Mouse (Mus musculus) cerebellum, postnatal 36 days (tissue): ENCODE measurements around the gene Ranbp9.
"Not testable (repeated sequence)": the region's sequence is repeated elsewhere in the genome, so short reads cannot be mapped to it uniquely, and the experiment has no call there.

Experiments used
- DNase-seq, 2 experiments: peaks; one replicate each; pipeline ENCODE4 v3.0.0; 2021 to 2022; ENCODE audit warnings: mixed read lengths in 2 of 2

Ranbp9 gene

DNA sequence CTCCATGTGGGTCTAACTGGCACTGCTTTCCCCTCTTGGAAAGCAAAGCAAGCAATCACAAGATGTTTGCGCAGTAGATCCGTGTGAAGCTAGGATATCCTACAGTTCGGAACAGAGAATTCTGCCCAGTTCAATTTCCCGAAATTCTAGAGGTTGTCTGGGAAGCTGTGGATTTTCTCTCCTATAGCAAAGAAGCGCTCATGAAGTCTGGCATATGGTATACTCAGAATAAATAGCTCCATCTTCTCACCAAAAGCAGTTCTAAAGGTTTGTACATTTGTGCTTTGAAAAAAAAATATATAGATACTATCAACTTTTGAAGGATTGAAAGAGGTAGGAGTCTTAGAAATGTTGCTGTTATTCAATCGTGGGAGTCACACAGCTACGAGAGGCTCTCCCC is 14.6 kb upstream of the Ranbp9 start:
- DNase-seq = no peak

DNA sequence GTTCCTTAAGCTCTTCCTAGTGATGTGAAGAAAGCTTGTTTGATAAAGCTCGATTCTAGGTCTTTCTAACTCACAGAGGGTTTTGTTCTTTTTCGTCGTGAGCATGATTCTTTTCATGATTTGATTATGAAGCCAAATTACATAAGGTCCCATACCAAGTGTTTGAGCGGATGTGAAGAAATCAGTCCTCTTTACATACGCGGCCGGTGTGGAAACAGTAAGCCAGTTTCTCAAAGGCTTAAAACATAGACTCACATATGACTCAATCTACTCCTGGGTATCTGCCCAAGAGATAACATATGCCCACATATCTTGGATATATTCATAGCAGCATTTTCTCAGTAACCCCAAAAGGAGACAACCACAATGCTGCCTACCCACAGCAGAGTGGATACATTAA is 12.6 kb upstream of the Ranbp9 start:
- no peak for DNase-seq

- no peak for DNase-seq
These were observed 12.0 kb upstream of the Ranbp9 start for GRCm38 (mm10) chr13:43493058-43493481.

GRCm38 (mm10) chr13:43486501-43487213 is 5.6 kb upstream of the Ranbp9 start:
- peak; percentile 40 to 44 for DNase-seq

DNA sequence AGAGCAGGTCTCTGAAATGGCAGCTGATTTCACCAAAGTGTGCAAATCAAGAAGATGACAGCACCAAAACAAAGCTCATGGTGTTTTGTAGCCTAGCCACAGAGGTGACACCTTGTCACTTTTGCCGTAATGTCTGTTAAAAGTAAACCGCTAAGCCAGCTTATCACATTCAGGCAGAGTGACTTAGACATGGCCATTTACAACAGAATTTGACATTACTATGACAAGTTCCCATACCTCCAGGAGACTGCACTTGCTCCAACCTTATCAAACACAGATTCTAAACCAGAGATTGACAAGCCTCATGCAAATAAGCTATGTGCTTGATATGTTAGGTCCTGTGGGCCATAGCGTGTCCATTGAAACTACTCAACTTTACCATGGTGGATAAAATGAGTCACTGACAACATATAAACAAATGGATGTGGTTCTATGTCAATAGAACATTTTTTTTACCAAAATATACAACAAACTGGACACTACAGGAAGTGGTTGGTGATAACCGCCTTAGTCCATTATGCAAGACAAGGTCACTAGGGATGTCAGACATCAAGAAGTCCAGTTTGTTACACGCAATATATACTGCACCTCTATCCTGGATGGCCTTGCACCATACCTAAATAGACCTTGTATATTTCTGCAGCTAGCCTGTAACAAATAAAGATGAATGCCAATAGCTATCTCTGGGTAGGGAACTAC is 4.3 kb upstream of the Ranbp9 start:
- no peak for DNase-seq

- DNase-seq = no peak
These were observed 1.7 kb upstream of the Ranbp9 start for GRCm38 (mm10) chr13:43482782-43483181.

DNA sequence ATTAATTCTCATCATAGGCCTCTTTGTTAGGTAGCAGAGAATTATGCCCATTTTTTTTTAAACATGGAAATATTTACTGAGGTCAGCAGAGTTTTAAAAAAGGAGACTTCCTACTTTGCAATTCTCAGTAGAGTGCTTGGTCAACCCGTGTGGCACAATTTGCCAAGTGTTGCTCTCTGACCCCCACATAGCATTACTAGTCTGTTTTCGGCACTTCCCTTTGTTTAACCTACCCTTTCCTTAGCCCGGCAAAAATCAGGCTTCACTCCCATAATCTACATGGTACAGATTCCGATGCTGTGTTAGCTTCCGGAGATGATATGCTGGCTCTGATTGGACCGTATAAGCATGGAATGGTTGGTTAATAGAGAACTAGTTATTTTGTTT is 770 bp upstream of the Ranbp9 start:
- DNase-seq = no peak

- DNase-seq = no peak
These were observed 506 bp downstream of the Ranbp9 start for GRCm38 (mm10) chr13:43480595-43480956.

DNA sequence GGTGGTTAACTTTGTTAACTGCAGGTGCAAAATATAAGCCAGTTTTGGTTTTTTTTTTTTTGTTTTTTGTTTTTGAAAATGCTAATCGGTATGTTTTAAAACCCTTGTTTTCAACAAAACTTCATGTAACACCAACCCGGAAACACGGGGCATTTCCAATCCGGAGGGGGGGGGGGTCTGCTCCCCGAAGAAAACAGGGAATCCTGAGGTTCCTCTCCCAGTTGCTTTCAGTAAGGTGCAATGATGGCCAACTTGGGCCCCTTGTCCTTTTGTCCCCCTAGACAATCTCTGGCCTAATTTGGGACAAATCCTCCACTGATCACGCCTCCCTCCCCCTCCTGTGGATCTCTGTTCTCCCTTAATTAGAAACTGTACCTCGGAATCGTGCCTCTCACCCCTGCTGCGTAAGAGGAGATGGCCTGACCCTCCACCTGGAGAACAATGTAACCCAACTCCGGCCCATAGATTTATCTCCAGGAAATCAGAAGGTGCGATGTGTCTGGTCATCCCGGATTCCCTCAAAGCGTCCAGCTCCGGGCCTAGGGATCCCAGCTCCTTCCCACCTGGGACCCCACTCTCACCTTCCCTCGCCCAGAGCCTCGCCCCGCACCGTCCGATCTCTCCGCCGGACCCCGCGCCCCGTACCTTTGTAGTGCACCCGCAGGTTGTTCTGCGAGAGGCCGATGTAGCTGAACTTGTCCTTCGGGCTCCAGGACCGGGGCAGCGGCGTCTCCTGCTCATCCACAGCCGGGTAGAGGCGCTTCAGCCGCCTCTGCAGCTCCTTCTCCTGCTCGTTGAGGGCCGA is 1.1 kb downstream of the Ranbp9 start:
- peak; percentile 43 to 55 for DNase-seq

DNA sequence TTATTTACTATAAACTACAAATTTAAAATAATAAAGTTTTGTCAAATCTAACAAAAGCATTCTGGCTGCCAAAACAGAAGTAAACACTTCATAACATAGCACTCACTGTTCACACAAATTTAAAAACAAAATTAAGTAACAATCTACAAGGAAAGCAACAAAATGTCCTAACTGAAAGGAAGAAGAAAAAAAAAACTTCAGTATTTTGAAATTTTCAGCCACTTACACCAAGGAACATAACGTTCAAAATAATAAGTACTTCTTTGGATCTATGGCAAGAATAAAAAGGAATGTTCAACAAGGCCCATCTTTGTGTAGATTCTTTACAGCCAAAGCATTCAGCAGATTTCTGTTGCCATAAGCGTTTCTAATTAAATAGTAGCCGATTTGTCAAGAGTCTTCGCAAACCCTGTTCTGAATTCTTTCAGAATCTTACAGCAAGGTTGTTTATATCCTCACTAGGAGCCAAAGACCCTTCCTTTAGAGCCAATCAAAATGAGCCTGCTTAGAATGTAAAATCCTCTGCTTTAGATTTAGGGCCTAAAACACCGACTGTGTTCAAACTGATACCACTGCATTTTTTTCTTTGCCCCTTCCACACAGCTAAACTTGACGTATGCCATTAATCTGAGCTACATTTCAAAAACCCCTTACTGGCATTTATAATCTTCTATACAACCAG is 1.9 kb downstream of the Ranbp9 start:
- DNase-seq = no peak

DNA sequence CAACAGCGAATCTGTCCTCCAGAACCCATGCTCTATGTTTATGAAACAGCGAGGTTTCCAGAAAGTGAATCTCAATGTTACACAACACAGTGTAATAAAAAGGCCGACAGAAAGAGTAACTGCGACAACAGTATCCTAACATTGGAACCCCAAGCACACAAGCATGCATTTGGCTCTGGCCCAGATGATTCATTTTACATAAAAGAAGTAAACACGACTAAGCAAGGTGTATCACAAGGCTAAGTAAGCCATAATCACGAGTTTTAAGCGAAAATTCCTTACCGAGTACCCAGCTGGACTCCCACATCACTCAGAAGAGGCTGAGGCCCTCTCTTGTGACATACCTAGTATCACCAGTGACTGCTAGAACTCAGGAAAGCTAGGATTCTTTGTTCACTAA is 2.5 kb downstream of the Ranbp9 start:
- DNase-seq = peak in 1 of 2 experiments; percentile 49

DNA sequence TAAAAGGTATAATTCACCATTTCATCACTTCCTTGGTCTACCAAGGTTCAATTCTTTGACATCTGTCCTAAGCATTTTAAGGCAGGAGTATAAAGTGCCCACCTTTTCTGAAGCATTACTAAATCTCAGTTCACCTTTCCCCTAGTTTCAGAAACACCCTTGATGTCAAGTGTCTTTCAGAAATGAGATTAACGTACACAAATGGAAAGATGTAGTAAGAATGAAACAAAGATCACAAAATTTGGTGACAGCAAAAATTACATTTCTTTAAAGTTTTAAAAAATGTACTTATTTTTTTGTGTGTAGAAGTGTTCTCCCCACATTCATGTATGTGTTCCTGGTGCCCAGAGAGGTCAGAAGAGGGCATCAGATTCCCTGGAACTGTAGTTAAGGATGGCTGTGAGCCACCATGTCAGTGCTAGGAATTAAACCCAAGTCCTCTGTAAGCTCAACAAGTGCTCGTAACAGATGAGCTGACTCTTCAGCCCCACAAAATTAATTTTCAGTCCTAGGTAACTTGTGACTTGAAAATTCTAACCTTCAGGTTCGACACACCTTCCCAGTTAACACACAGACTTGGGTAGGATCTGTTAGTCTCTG is 3.9 kb downstream of the Ranbp9 start:
- DNase-seq = no peak

GRCm38 (mm10) chr13:43476226-43476625 is 4.9 kb downstream of the Ranbp9 start:
- no peak for DNase-seq

- no peak for DNase-seq
These were observed 6.4 kb downstream of the Ranbp9 start for GRCm38 (mm10) chr13:43474722-43475121.

DNA sequence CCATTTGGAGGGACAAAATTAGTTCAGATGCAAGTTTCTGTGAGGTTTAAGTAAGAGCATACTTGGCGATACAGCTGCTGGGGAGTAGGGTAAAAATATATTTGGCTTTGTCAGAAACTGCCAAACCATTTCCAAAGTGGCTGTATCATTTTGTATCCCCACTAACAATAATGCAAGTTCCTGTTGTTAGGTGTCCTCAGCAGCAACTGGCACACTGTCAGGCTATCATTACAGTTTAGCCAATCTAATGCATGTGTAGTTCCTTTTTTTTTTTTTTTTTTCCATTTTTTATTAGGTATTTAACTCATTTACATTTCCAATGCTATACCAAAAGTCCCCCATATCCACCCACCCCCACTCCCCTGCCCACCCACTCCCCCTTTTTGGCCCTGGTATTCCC is 9.2 kb downstream of the Ranbp9 start:
- not testable (repeated sequence) for DNase-seq

GRCm38 (mm10) chr13:43469607-43470006 is 11.5 kb downstream of the Ranbp9 start:
- DNase-seq = no peak

- DNase-seq = no peak
These were observed 16.5 kb downstream of the Ranbp9 start for GRCm38 (mm10) chr13:43464605-43465004.

DNA sequence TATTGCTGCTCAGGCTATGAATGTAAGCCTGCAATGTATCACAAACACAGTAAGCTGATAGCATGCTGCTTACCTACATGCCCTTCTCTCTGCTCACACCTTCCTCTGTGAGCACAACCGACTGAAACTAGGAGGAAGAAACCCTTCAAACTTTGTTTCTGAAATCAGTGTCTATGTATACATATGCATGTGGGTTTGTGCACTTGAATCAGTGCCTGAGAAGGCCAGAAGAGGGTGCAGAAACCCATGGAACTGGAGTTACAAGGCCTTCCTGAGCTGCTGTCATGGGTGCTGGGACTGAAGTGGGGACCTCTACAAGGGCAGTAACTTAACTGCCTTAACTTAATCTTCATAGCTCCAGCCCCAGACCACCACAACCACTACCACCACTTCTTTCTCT is 23.9 kb downstream of the Ranbp9 start:
- no peak for DNase-seq

DNA sequence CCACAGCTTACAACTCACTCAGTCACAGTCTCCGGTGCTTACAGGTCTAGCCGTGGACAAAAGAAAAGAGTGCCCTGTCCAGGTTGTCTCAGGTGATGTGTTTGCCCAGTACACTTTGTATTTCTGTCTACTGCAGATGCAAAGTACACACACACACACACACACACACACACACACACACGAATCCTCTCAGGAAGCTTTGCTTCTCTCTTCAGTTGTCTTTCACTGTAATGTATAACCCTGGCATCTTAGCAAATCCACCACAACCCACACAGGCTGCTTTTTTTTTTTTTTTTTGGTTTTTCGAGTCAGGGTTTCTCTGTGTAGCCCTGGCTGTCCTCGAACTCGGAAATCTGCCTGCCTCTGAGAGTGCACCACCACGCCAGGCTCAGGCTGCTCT is 26.7 kb downstream of the Ranbp9 start:
- no peak for DNase-seq

- DNase-seq = peak; percentile 17 to 23
These were observed 28.1 kb downstream of the Ranbp9 start for GRCm38 (mm10) chr13:43452843-43453605.

DNA sequence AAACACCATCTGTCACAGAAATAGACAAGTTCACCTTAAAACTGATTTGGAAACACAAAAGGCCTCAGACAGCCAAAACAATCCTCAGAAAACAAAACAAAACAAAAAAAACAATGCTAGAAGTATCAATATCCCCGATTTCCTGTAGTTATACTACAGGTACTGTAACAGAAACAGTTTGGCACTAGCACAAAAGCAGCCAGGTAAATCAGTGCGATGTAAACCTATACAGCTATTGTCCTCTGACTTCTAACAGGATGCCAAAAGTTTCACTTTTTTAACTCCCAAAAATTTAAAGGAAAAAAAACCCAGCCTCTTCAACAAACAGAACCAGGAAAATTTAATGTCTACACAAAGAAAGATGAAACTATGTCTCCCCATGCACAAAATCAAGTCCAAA is 28.9 kb downstream of the Ranbp9 start:
- no peak for DNase-seq

GRCm38 (mm10) chr13:43450686-43451085 is 30.4 kb downstream of the Ranbp9 start:
- DNase-seq = no peak
